In the genomic region with DNA sequence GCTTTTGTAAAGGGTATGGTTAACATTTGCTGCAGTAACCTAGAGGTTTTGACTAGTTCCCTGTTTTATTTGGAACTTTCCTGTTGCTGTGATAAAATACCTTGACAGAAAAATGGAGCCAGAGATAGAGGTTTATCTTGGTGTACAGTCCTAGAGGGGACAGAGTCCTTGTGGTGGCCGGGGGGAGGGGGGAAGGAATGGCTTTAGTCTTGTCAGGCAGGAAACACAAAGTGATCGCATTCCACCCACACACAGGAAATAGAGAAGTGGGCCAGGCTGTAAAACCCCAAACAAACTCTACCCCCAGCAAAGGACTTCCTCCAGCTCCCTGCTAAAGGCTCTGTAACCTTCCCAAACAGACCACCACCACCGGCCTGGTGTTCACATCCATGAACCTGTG, we compare ENCODE assay signal across 20 mouse cellular contexts.
DNase-seq lines count a peak whose midpoint lies in the region; ATAC-seq lines count a peak whose summit lies in the region.
"Had no signal": no experiment of that assay in that cellular context is flagged by ENCODE, and none has a peak within 500 bp of the region (broad histone marks: within the 10 kb centered on the region; RNA-seq: fewer than 3 reads in every experiment).

No protein-coding gene starts in this region.

- H3K9me3 ChIP-seq in liver, embryonic 11.5 days (ENCODE audit: control insufficient read depth, low read length) = no peaks in the 10 kb centered on the region
- H3K9me3 ChIP-seq in forebrain, embryonic 11.5 days (ENCODE audit: control insufficient read depth, low read length) = no peaks in the 10 kb centered on the region
- H3K9me3 ChIP-seq in intestine, embryonic 15.5 days = no peaks in the 10 kb centered on the region
- H3K9me3 ChIP-seq: embryonic facial prominence, embryonic 12.5 days; forebrain, embryonic 10.5 days; midbrain, embryonic 13.5 days; stomach, embryonic 15.5 days had no signal

- H3K4me2 ChIP-seq in liver, embryonic 11.5 days = peak overlapping the region; percentile 41; the same call in 1 of the 2 replicates
- no peak overlapping the region for H3K4me2 ChIP-seq in forebrain, embryonic 11.5 days (ENCODE audit: low read depth, low read length, severe bottlenecking)
- no peak overlapping the region for H3K4me2 ChIP-seq in intestine, embryonic 15.5 days (replicated peaks)
- H3K4me2 ChIP-seq: embryonic facial prominence, embryonic 12.5 days; midbrain, embryonic 13.5 days; stomach, embryonic 15.5 days had no signal

- H3K27me3 ChIP-seq in liver, embryonic 11.5 days (replicated peaks; ENCODE audit: control insufficient read depth, insufficient read depth, low read length) = no peaks in the 10 kb centered on the region
- no peaks in the 10 kb centered on the region for H3K27me3 ChIP-seq in forebrain, embryonic 11.5 days (ENCODE audit: control insufficient read depth, insufficient read depth, low read length)
- H3K27me3 ChIP-seq in intestine, embryonic 15.5 days (replicated peaks) = no peaks in the 10 kb centered on the region
- H3K27me3 ChIP-seq: CH12.LX; embryonic facial prominence, embryonic 12.5 days; midbrain, embryonic 13.5 days; stomach, embryonic 15.5 days had no signal

- peak; percentile 76 for ATAC-seq in liver, embryonic 11.5 days (replicated peaks; ENCODE audit: low FRiP score)
- peak; percentile 22; the same call in 1 of the 2 replicates for ATAC-seq in megakaryocyte-erythroid progenitor cell, adult 5-6 weeks (replicated peaks; ENCODE audit: low FRiP score, low TSS enrichment, poor library complexity, severe bottlenecking)
- no peak for ATAC-seq in forebrain, embryonic 11.5 days (replicated peaks; ENCODE audit: low FRiP score)
- ATAC-seq in intestine, embryonic 15.5 days = no peak
- ATAC-seq: intestine, postnatal 0 days; midbrain, embryonic 13.5 days had no signal

- WGBS in liver, embryonic 11.5 days = 31% methylated on average over 3 of the region's 3 CpGs
- 87% methylated on average over 3 of the region's 3 CpGs for WGBS in forebrain, embryonic 11.5 days
- WGBS in intestine, embryonic 15.5 days = 41% methylated on average over 3 of the region's 3 CpGs

- peaks cover 3% of the 10 kb centered on the region; the same call in 1 of the 2 replicates for H3K36me3 ChIP-seq in liver, embryonic 11.5 days (ENCODE audit: control insufficient read depth, insufficient read depth, low read length)
- no peaks in the 10 kb centered on the region for H3K36me3 ChIP-seq in forebrain, embryonic 11.5 days (ENCODE audit: control insufficient read depth, insufficient read depth, low read length)
- H3K36me3 ChIP-seq in intestine, embryonic 15.5 days = no peaks in the 10 kb centered on the region

- no peak overlapping the region for H3K4me3 ChIP-seq in liver, embryonic 11.5 days (ENCODE audit: low read depth, low read length)
- no peak overlapping the region for H3K4me3 ChIP-seq in forebrain, embryonic 11.5 days (ENCODE audit: low read depth, low read length)
- no peak overlapping the region for H3K4me3 ChIP-seq in intestine, embryonic 15.5 days (replicated peaks)
- H3K4me3 ChIP-seq: embryonic facial prominence, embryonic 12.5 days; forebrain, embryonic 10.5 days; heart, adult 2 months; midbrain, embryonic 13.5 days; stomach, embryonic 15.5 days had no signal

- peak overlapping the region; percentile 14 for H3K27ac ChIP-seq in liver, embryonic 11.5 days (ENCODE audit: low read depth, low read length)
- no peak overlapping the region for H3K27ac ChIP-seq in forebrain, embryonic 11.5 days (ENCODE audit: low read depth, low read length)
- H3K27ac ChIP-seq in intestine, embryonic 15.5 days = no peak overlapping the region
- H3K27ac ChIP-seq: embryonic facial prominence, embryonic 12.5 days; forebrain, embryonic 10.5 days; heart, adult 2 months; midbrain, embryonic 13.5 days; stomach, embryonic 15.5 days had no signal

- no peak overlapping the region for H3K9ac ChIP-seq in liver, embryonic 11.5 days (ENCODE audit: low read depth, low read length)
- H3K9ac ChIP-seq in forebrain, embryonic 11.5 days (ENCODE audit: low read length) = no peak overlapping the region
- H3K9ac ChIP-seq in intestine, embryonic 15.5 days = no peak overlapping the region
- H3K9ac ChIP-seq: embryonic facial prominence, embryonic 12.5 days; midbrain, embryonic 13.5 days; stomach, embryonic 15.5 days had no signal

- DNase-seq in CD4-positive helper T cell, adult 2 months (ENCODE audit: low read depth, low spot score) = peak; percentile 16
- DNase-seq in MEL-GATA-1-ER (ENCODE audit: extremely low read depth, low read depth) = peak; percentile 94
- DNase-seq in liver, embryonic 11.5 days (ENCODE audit: low spot score) = no peak
- DNase-seq in forebrain, embryonic 11.5 days (ENCODE audit: low spot score) = no peak
- no peak for DNase-seq in frontal cortex, postnatal 36 days (ENCODE audit: low spot score in 2 of 2)
- DNase-seq in cerebellum, adult 9-11 months = no peak
- DNase-seq: adrenal gland, adult 2 months; cerebellum, postnatal 36 days; heart, adult 2 months; heart, postnatal 36 days; kidney, postnatal 4 days; lung, postnatal 10 days had no signal

- H3K4me1 ChIP-seq in liver, embryonic 11.5 days (replicated peaks; ENCODE audit: control insufficient read depth, insufficient read depth, low read length) = peaks cover 39% of the 10 kb centered on the region
- peaks cover 3% of the 10 kb centered on the region; the same call in 1 of the 2 replicates for H3K4me1 ChIP-seq in forebrain, embryonic 11.5 days (replicated peaks; ENCODE audit: control insufficient read depth, insufficient read depth, low read length)
- H3K4me1 ChIP-seq in intestine, embryonic 15.5 days (replicated peaks) = peaks cover 14% of the 10 kb centered on the region; the same call in 1 of the 2 replicates

Comparison
In these comparisons a context has a peak if more than half of its experiments do, and no peak if none do; other contexts are left out.
1. DNase-seq: peak in CD4-positive helper T cell, adult 2 months (single experiment) and MEL-GATA-1-ER (single experiment); none in liver, embryonic 11.5 days (single experiment), forebrain, embryonic 11.5 days (single experiment), frontal cortex, postnatal 36 days (0 of 2) and cerebellum, adult 9-11 months (single experiment).
2. ATAC-seq: peak in liver, embryonic 11.5 days (single experiment) and megakaryocyte-erythroid progenitor cell, adult 5-6 weeks (single experiment); none in forebrain, embryonic 11.5 days (single experiment) and intestine, embryonic 15.5 days (single experiment).